Mouse (Mus musculus) right cerebral cortex, postnatal 25 days (tissue): ENCODE measurements around the gene Dbnl.
"Not testable (repeated sequence)": the region's sequence is repeated elsewhere in the genome, so short reads cannot be mapped to it uniquely, and the experiment has no call there.

ENCODE experiments used
- DNase-seq: peaks from one replicate; pipeline ENCODE4 v3.0.0; 2022

Dbnl gene

DNA sequence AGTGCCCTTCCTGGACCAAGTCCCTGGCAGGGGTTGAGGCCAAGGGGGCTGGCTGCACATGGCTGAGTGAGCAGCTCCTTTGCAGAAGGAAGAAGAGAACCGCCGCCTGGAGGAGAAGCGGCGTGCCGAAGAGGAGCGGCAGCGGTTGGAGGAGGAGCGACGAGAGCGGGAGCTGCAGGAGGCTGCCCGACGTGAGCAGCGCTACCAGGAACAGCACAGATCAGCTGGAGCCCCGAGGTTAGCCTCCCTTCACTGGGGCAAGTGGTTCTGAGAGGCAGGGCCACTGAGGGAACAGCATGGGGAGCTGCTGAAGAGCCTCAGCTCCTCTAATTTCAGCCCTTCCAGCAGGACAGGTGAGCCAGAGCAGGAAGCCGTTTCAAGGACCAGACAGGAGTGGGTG is 8.7 kb downstream of the Dbnl start:
- DNase-seq, result no peak

DNA sequence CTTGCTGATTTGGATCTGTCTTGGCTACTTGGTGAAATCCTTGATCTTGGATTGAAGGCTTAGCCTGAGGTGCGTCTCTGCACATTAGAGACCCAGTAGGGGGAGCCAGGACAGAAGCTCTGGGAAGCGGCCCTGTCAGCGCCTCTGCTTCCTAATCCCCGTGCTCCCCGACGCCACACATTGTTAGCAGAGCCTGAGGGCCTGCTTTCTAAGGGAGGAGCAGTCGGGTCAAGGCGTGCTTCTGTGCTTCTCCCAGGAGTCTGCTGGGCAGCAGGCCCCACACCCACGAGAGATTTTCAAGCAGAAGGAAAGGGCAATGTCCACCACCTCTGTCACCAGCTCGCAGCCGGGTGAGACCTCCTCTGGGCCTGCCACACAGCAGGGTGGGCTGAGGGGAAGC is 9.1 kb downstream of the Dbnl start:
- no peak for DNase-seq

DNA sequence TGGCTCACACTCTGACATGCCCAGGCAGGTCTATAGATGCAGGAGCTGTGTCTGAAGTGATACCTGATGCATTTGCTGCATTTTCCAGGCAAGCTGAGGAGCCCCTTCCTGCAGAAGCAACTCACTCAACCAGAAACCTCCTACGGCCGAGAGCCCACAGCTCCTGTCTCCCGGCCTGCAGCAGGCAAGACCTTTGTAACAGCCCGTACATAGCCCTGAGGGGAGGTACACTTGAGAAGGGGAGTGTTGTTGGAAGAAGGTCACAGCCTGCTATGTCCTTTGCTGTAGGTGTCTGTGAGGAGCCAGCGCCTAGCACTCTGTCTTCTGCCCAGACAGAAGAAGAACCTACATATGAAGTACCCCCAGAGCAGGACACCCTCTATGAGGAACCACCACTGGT is 9.6 kb downstream of the Dbnl start:
- no peak for DNase-seq

DNA sequence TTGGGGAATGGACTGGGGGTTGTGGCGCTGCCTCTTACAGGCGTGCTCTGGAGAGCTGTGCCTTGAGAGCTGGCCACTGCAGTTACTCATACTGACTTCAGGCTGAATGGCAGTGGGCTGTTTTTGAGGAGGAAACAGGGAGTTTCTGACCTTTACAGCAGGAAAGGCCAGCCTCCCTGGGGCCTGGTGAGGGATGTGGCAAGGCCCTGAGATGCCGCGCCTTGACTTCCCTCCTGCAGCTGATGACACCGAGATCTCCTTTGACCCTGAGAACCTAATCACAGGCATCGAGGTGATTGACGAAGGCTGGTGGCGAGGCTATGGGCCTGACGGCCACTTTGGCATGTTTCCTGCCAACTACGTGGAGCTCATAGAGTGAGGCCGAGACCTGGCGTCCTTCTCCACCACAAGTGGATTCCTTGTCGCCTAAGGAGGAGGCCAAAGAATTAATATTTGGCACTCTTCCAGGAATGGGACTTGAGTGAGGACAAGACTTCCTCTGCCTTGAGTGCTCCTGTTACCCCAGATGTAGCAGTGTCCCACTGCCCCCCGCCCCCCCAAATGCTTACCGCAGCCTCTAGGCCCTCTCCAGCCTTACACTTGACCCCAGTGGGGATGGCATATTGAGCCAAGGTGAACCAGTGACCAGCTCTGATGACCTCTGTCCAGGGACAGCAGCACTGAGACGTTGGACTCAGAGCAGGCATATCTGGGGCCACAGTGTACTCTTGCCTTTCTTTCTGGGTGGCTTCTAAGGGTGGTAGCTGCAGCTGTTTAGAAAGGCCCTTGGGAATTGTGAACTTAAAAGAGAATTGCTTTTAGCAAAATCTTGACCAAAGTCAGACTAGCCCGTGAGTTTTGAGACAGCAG is 11.6 kb downstream of the Dbnl start:
- DNase-seq, result no peak

DNA sequence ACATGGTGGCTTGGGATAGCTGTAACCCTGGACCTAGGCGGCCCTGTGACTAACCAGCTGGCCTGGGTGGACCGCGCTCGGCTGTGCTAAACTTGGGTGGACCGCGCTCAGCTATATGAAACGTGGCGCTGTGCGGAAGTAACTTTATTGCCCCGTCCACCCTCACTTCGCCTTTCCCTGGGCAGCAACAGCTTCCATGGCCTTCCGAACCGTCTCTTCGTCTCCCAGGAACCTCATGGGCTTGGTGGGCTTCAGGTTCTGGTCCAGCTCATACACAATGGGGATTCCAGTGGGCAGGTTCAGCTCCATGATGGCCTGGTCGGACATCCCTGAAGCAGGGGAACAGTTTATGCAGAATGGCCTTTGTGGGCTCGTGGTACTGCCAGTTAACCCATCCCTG is 13.2 kb downstream of the Dbnl start:
- DNase-seq, result no peak

DNA sequence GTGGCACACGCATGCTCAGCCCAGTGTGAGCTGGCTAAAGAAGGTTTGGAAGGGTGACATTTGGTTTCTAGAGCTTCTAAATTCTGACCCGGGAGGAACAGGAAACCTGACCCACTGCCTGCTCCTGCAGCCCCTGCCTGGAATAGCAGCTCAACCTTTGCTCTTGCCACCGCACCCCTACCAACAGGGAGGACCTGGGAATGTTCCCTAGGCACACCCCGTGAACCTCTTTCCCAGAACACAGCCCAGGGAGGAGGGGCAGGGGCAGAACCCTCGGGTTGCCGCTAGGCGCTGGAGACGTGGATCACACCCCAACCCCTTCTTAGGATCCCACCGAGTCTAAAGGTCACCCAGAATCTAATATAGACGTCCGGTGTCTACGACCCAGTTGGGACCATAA is 13.7 kb downstream of the Dbnl start:
- no peak for DNase-seq

DNA sequence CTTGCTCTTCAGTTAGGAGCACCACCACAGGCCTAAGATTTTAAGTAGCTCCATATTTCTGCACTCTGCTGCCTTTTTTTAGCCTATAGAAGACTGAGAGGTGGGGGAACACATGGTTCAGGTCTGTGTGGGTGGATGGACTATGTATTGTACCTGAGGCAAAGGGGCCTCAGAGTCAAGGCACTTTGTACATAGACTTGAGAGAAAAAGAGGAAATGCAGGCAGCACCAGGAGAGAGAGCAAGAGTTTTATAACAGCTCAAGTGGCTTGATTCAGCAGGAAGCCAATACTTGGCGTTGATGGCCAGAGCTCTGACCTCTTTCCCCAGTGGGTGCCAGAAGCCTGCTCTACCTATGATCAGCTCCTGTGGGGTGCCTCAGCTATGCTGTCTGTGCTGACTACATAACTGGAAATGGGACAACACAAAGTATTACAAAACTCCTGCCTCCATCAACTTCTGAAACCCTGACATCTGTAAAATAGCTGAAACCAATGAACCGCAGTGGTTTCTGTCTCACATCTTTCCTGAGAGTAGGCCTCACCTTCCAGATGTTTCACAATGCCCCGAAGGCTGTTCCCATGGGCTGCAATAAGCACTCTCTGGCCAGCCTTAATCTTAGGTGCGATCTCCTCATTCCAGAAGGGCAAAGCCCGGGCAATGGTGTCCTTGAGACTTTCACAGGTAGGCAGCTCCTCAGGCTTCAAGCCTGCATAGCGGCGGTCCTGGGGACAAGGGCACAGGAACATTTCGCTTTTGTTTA is 14.3 kb downstream of the Dbnl start:
- DNase-seq, result no peak

DNA sequence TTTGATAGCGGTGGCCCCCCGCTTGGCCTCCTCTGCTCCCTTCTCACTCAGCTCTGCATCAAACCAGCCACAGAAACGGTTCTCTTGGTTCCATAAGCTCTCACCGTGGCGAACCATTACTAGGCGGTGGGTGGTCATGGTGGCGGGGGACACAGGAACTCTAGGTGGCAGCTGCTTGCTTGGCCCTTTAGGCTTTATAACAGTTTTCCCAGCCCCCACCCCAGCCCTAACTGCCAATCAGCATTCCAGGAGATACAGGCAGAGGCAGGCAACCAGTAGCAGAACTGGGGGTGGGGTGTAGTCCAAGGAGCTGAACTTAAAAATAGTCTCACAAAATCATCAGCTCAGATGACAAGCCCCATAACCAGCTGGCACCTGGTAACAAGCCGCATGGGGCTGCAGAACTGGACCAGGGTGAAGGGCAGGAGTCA is 15.3 kb downstream of the Dbnl start, which contains the start of gene Pgam2:
Pgam2 (minus strand) TSS at position 183 of the 431 bp plus-strand sequence.
- no peak for DNase-seq

DNA sequence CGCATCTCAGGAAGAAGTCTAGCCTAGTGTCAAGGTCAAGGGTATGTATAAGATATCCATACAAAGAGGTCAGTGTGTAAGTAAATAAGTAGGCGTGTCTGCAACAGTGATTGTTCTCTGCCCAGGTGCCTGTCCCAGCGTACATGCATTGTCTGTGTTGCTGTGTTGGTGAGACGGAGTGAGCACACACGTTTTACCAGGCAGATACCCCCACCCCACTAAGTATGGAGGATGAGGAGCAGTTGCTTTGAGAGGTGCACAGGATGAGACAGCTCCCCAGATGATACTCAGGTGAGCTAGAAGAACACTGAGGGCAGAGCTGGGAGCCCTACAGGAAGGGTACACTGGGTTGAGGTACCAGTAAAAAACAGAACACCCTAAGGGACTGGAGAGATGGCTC is 15.9 kb downstream of the Dbnl start:
- DNase-seq, result no peak

DNA sequence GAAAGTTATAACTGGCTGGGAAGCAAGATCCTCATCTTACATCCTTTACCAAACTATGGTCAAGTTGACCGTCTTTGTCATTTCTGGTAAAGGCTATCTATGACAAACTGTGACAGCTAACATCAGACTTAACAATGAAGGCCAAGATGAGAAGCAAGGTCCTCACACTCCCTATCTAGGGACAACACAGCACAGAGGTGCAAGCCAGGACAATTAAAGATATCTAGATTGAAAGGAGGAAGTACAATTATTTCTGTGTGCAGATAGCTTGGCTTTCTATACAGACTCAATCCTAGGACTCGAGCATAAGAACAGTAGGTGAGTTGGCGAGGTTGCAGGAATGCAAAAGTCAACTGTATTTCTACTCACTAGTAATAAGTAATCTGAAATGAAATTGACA is 17.4 kb downstream of the Dbnl start:
- no peak for DNase-seq

DNA sequence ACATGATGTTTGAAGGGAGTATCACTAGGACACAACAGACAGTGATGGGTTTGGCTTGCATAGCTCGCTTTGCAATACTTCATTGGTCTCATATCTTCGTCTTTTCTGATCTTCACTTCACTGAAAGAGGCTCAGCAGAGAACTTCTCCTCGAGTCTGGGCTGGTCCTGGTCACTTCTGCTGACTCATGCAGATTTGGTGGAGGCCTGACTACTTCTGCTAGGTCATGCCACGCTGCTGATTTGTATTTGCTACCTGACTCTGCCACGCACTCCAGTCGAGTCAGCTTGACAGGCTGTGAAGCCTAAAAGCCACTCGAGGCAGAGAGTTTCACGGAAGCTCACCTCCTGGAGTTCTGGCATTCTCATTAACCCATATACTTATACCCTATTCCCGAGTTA is 19.7 kb downstream of the Dbnl start:
- no peak for DNase-seq

DNA sequence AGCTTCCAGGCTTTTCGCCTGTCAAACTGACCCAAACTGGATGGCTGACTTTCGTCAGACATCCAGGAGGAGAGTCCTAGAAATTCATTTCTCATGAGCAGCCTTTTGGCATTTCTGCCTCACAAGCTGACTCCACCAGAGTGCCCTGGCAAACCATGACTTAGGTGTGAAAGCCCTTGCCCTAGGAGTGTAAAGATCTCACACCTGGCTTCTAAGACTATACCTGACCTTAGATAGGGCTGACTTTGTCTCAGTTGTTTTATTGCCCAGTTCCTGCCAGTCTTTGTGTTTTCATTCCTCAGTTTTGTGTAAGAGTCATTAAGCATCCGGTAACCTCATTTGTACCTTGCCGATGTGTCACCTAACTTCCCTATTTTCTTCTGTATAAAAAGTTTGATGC is 21.2 kb downstream of the Dbnl start:
- DNase-seq, result not testable (repeated sequence)

DNA sequence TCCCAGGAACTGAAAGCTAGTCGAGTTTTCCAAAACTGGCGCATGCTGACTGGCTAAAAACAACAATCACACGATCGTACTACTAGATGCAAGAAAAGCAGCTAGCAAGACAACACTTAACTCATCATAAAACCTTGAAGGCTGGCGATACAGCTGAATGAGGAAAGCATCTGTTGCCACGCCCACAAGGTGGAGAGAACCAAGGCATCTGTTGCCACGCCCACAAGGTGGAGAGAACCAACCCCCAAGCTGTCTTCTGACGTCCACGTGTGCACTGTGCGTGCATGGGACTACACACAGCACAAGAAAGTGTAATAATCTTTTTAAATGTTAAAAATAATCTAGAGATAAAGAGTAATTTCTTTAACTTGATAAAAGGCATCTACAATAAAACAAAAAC is 25.1 kb downstream of the Dbnl start:
- no peak for DNase-seq

DNA sequence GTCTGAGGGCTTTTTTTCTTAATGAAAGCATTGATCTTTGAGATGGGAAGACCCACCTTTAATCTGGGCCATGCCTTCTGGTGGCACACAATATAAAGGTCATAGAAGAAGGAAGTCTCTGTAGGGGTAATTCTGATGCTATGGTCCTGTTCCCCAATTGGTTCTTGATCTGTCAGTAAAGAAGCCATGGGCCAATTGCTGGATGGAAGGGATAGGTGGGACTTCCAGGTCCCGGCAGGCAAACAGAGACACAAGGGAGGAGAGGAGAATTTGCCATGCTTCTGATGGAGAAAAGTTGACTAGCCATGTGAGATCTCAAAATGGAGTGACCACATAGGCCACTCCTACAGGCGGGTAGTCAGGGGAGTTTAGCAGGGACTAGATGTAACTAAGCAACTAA is 30.9 kb downstream of the Dbnl start:
- DNase-seq, result no peak

DNA sequence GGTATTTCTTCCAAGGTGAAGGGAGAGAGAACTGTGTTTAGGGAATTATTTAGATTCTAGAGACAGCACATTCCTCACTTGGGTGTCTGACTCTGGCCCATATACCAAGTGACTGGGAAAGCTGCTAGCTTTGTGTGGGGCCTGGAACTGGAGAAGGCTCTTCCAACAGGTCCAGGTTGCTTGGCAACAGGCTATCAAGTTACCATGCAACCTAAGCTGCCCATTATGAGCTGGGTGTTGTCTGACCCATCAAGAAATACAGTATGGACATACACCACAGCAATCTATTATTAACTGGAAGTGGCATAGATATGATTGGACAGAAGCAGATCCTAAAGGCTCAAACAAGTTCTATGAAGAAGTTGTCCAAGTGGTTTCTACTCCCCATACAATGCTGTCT is 37.1 kb downstream of the Dbnl start:
- no peak for DNase-seq

DNA sequence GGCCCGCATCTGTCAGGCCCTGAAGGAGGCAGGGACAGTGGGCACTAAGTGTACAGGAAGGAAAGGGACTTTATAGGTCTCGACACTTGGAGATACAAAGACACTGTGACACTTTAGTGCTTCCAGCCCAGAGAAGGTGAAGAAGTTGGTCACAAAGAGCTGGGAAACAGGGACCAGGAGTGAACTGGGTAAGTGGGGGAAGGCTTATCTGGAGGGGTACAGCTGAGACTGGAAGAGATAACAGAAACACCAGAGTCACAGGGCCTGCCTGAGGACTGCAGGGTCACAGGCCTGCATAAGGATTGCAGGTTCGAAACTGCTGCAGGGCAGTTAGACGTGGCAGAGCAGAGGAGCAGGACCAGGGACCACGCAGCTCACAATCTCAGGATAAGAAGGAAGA is 39.6 kb downstream of the Dbnl start:
- DNase-seq, result no peak

DNA sequence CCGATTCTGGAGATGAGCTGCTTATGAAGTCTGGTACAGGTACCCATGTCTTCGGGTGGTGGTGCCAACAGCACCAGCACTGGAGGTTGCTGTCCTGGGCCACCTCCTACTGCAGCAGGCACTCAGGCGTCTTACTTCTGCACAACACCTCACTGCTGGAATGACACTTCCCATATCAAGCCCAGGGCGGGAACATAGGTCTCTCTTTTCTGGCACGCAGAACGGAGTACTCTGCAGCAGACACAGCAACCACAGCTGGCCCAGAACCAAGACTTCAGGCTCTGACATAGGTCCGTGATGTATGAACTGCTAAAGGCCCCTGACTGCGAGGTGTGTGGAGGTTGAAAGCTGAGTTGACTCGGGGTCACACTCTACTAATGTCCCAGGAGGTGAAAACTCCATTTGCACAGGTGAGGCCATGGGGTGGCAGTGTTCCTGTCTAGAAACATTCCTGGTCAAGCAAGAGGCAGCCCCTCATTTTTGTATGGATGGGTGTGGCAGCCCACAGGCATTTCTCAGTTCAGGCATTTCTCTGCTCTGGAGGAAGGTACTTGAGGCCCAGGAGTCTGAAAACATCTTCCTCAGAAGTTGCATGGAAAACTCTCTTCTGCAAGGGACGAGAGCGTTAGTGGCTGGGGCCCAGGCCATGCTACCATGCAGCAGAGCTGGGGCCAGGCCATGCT is 40.4 kb downstream of the Dbnl start:
- no peak for DNase-seq

DNA sequence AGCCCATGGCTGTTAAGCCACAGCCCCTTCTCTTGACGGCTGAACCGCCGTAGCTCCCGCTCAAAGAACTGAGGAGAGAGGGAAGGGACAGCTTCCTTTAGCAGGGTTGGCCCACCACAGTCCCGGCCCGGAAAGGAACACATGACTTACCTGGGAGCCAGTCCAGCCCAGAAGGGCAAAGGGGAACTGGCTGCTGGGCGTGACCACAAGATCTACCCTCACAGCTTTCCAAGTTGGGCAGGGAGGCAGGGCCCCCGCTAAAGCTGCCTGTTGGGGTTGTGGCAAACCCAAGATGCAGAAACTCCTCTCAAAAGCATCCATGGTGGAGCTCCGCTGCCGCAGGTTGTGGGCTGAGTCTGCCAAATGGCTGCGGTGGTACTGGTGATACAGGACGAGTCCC is 41.0 kb downstream of the Dbnl start:
- DNase-seq, result no peak

DNA sequence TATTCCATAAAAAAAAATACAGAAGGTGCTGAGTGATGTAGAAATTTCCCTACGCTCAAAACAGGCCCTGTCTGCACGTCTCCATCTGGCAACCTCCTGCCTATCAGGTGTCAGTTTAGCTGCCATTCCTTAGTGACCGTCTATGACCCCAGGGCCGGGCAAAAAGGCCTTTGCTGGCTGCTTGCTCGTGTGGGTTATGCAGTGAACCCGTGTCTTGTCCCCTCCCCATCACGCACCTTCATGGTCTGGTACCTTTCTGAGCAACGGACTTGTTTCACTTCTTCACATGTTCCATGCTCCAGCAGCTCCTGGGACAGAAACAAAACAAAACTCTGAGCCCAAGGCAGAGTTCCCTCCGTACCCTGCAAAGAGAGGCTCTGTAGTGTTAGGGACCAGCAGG is 46.2 kb downstream of the Dbnl start:
- no peak for DNase-seq

DNA sequence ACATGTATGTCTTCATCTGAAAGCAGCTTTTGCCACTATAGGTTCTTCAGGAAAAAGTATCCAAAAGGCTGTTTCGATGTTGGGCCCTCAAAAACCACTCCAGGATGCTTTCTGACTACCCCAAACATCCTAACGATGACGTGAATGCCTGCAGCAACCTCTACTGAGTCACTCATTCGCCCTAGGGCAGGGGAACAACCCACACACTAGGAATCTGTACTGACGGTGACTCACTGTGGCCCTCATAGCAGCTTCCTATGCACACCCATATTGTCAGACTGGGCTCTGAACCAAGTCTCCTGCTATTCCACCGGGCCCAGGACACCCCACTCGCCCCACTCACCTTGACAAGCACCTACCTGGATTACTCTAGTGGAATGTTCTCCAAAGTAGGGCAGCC is 46.8 kb downstream of the Dbnl start:
- DNase-seq, result no peak

DNA sequence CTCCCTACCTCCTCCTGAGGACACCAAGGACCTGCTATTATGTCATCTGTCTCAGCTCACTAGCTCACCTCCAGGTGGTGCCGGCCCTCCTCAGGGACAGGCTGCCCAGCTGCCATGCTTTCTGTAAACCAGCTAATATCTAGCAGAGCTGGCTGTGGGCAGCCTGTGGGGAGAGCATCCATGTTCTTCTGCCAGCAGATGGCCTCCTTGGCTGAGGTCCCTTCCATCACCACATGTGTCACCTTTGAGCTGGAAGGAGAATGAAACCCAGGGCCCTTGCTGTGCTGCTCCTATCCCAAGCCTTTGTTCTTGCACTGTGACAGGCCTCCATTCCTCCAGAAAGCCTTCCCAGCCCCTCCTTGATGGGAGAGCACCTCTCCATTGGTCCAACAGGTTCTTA is 47.8 kb downstream of the Dbnl start:
- DNase-seq, result no peak

DNA sequence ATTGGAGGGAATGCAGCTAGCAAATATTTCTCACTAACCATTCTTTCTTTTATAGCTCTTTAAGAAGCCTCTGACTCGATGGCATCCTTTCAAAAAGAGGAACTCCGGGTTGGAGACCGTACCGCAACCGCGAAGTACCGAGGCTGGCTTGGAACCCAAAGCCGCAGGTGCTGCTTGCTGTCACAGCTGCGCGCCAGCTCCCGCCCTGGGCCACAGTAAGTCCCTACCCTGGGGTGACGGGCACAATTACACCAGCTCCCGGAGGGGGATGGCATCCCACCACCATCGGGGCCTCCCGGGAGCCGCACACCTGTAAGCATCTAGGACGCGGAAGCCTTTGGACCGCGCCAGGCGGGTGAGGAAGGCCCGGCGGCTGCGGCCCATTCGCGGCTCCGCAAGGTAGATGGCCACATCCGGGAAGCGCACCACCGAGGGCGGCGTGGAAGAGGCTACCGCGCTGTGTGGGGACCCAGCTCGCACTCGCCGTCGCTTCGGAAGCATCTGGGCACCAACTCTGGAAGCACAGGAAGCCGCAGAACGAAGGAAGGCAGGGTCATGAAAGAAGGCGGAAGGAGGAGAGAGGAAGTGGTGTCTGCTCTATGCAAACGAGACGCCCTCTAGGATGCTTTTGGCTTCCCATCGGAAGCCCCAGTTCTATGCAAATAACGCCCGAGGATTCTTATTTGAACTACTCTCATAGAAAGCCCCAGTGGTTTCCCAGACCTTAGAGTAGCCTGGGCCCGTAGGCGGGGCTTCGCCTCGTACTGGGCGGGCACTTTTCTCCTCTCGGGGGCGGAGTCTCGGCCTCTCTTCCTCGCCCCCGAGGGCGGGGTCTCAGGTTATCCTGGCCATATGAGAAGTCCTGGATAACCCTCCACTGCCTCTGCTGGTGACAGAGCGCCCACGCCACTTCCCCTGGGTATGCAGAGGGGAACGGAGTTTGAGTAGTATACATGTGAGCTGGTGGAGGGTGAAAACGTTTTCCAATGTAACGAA is 49.3 kb downstream of the Dbnl start, which contains the start of gene Polm:
Polm (minus strand) TSS at position 766 of the 996 bp plus-strand sequence.
- peak; percentile 85 for DNase-seq
